Mouse (Mus musculus) stomach, postnatal 0 days (tissue): Measurements from ENCODE around the gene Hoxa5.

ENCODE experiments used
- CTCF ChIP-seq: IDR thresholded peaks from 2 replicates; pipeline ENCODE4 v1.5.1; 2016; ENCODE audit warnings: antibody characterized with exemption, low read depth, mild to moderate bottlenecking, moderate library complexity
- EP300 ChIP-seq: optimal IDR thresholded peaks from 2 replicates; pipeline ENCODE3; 2016; ENCODE audit warnings: antibody characterized with exemption

GRCm38 (mm10) chr6:52208868-52209684 is 4.7 kb upstream of the Hoxa5 start:
- TF ChIP-seq EP300 (no peak), CTCF (no peak)
